15 mouse cellular contexts compared by ENCODE assay signal in the genomic region with DNA sequence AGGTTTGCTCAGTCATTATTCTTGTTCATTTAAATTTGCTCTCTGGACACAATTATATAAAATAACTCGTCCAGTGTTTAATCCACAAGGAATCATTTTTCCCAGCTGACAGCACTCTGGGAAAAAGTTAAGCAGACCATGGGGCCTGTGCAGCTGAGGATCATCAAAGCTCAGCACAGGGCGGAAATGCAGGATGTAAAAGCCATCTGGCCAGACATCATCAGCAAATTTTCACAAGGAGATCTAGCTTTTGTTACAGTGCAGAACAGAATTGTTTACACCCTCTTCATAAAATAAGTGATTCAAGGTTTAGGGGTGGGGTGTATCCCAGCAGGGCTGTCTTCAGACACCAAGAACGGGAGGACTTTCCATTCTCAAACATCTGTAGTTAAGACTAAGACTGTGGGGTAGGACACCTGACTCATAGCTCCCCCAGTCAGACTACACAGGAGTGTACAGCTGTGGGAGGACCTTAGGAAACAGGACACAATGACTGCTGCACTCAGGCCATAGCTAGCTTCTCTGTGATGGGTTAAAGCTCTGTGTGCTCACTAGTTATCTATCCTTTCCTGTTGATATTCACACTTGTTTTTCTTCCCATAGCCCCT.
DNase-seq lines count a peak whose midpoint lies in the region; ATAC-seq and TF ChIP-seq lines count a peak whose summit lies in the region.
"Had no signal": no experiment of that assay in that cellular context is flagged by ENCODE, and none has a peak within 500 bp of the region (broad histone marks: within the 10 kb centered on the region; RNA-seq: fewer than 3 reads in every experiment).

No protein-coding gene starts in this region.

- H3K36me3 ChIP-seq in intestine, embryonic 14.5 days (ENCODE audit: control insufficient read depth, insufficient read depth, low read length): no peaks in the 10 kb centered on the region
- H3K36me3 ChIP-seq in intestine, postnatal 0 days (ENCODE audit: control insufficient read depth, insufficient read depth): no peaks in the 10 kb centered on the region
- no peaks in the 10 kb centered on the region for H3K36me3 ChIP-seq in lung, postnatal 0 days (ENCODE audit: insufficient read depth, low read length)
- no peaks in the 10 kb centered on the region for H3K36me3 ChIP-seq in stomach, postnatal 0 days (ENCODE audit: control insufficient read depth, insufficient read depth, low read length)
- H3K36me3 ChIP-seq: forebrain, embryonic 12.5 days; heart, embryonic 10.5 days; hindbrain, embryonic 13.5 days had no signal

- H3K9me3 ChIP-seq in intestine, embryonic 14.5 days (ENCODE audit: control insufficient read depth, low read length): no peaks in the 10 kb centered on the region
- no peaks in the 10 kb centered on the region for H3K9me3 ChIP-seq in intestine, postnatal 0 days (ENCODE audit: control insufficient read depth)
- no peaks in the 10 kb centered on the region for H3K9me3 ChIP-seq in lung, postnatal 0 days (ENCODE audit: low read length)
- H3K9me3 ChIP-seq in stomach, postnatal 0 days (ENCODE audit: control insufficient read depth, low read length): no peaks in the 10 kb centered on the region
- H3K9me3 ChIP-seq: heart, embryonic 10.5 days had no signal

- TF ChIP-seq EP300 in lung, postnatal 0 days (IDR thresholded peaks at IDR 0.05): no peak
- TF ChIP-seq EP300 in stomach, postnatal 0 days (optimal IDR thresholded peaks at IDR 0.05): no peak

- no peaks in the 10 kb centered on the region for H3K27me3 ChIP-seq in intestine, embryonic 14.5 days (replicated peaks; ENCODE audit: control insufficient read depth, insufficient read depth, low read length)
- H3K27me3 ChIP-seq in intestine, postnatal 0 days (replicated peaks; ENCODE audit: control insufficient read depth, insufficient read depth, low read length): no peaks in the 10 kb centered on the region
- H3K27me3 ChIP-seq in lung, postnatal 0 days (replicated peaks; ENCODE audit: insufficient read depth, low read length): no peaks in the 10 kb centered on the region
- no peaks in the 10 kb centered on the region for H3K27me3 ChIP-seq in stomach, postnatal 0 days (ENCODE audit: control insufficient read depth, insufficient read depth, low read length)
- H3K27me3 ChIP-seq: forebrain, embryonic 12.5 days; hindbrain, embryonic 13.5 days had no signal

- ATAC-seq in intestine, embryonic 14.5 days (replicated peaks; ENCODE audit: low FRiP score, low TSS enrichment, low read depth): peak; percentile 87
- no peak for ATAC-seq in intestine, postnatal 0 days
- ATAC-seq in lung, postnatal 0 days: peak; percentile 17; the same call in 1 of the 2 replicates
- ATAC-seq in stomach, postnatal 0 days (ENCODE audit: low FRiP score, low TSS enrichment): peak; percentile 74

- WGBS in intestine, embryonic 14.5 days: 31% methylated on average over 3 of the region's 3 CpGs
- WGBS in intestine, postnatal 0 days: 52% methylated on average over 3 of the region's 3 CpGs
- 50% methylated on average over 3 of the region's 3 CpGs for WGBS in lung, postnatal 0 days
- 67% methylated on average over 3 of the region's 3 CpGs for WGBS in lung, adult 2 months
- 32% methylated on average over 3 of the region's 3 CpGs for WGBS in stomach, postnatal 0 days

- H3K4me2 ChIP-seq in intestine, embryonic 14.5 days (ENCODE audit: low read length): no peak overlapping the region
- H3K4me2 ChIP-seq in intestine, postnatal 0 days (replicated peaks; ENCODE audit: low read depth): no peak overlapping the region
- H3K4me2 ChIP-seq in lung, postnatal 0 days (replicated peaks; ENCODE audit: low read depth, low read length): no peak overlapping the region
- no peak overlapping the region for H3K4me2 ChIP-seq in stomach, postnatal 0 days (replicated peaks; ENCODE audit: low read depth)
- H3K4me2 ChIP-seq: forebrain, embryonic 12.5 days; hindbrain, embryonic 13.5 days had no signal

- peaks cover 3% of the 10 kb centered on the region; the same call in 1 of the 2 replicates for H3K4me1 ChIP-seq in intestine, embryonic 14.5 days (replicated peaks; ENCODE audit: control insufficient read depth, insufficient read depth, low read length)
- no peaks in the 10 kb centered on the region for H3K4me1 ChIP-seq in intestine, postnatal 0 days (replicated peaks; ENCODE audit: control insufficient read depth, insufficient read depth, low read length)
- H3K4me1 ChIP-seq in lung, postnatal 0 days (ENCODE audit: insufficient read depth, low read depth, low read length): no peaks in the 10 kb centered on the region
- H3K4me1 ChIP-seq in lung, adult 2 months (ENCODE audit: control insufficient read depth, insufficient read depth, low read length): no peaks in the 10 kb centered on the region; the same call in 1 of the 2 replicates
- no peaks in the 10 kb centered on the region for H3K4me1 ChIP-seq in stomach, postnatal 0 days (replicated peaks; ENCODE audit: control insufficient read depth, insufficient read depth)
- H3K4me1 ChIP-seq: forebrain, embryonic 12.5 days; heart, embryonic 10.5 days; hindbrain, embryonic 13.5 days had no signal

- no peak for TF ChIP-seq CTCF in intestine, postnatal 0 days (IDR thresholded peaks at IDR 0.05; ENCODE audit: low read depth)
- no peak for TF ChIP-seq CTCF in lung, postnatal 0 days (IDR thresholded peaks at IDR 0.05)
- no peak for TF ChIP-seq CTCF in lung, adult 2 months (IDR thresholded peaks at IDR 0.05; ENCODE audit: insufficient read depth, low read length)
- TF ChIP-seq CTCF in stomach, postnatal 0 days (IDR thresholded peaks at IDR 0.05; ENCODE audit: low read depth): no peak

- no peak overlapping the region for H3K9ac ChIP-seq in intestine, embryonic 14.5 days (ENCODE audit: low read length)
- H3K9ac ChIP-seq in intestine, postnatal 0 days (ENCODE audit: low read depth, low read length): no peak overlapping the region
- no peak overlapping the region for H3K9ac ChIP-seq in lung, postnatal 0 days (replicated peaks; ENCODE audit: low read depth)
- H3K9ac ChIP-seq in stomach, postnatal 0 days (ENCODE audit: low read length): no peak overlapping the region
- H3K9ac ChIP-seq: forebrain, embryonic 12.5 days; hindbrain, embryonic 13.5 days had no signal

- no peak for TF ChIP-seq POLR2A in lung, adult 2 months (IDR thresholded peaks at IDR 0.05; ENCODE audit: borderline replicate concordance, extremely low read depth, low read depth, low read length)

- no peak overlapping the region for H3K4me3 ChIP-seq in intestine, embryonic 14.5 days (ENCODE audit: low read depth, low read length)
- H3K4me3 ChIP-seq in intestine, postnatal 0 days (ENCODE audit: low read depth, low read length): no peak overlapping the region
- no peak overlapping the region for H3K4me3 ChIP-seq in lung, postnatal 0 days (ENCODE audit: low read depth, low read length)
- H3K4me3 ChIP-seq in lung, adult 2 months (replicated peaks; ENCODE audit: extremely low read depth, low read depth, low read length): no peak overlapping the region
- no peak overlapping the region for H3K4me3 ChIP-seq in stomach, postnatal 0 days (ENCODE audit: low read depth, low read length)
- H3K4me3 ChIP-seq: forebrain, embryonic 12.5 days; heart, embryonic 10.5 days; hindbrain, embryonic 13.5 days had no signal

- peak; percentile 68 for DNase-seq in intestine, embryonic 14.5 days (ENCODE audit: low spot score)
- DNase-seq in lung, postnatal 0 days (ENCODE audit: low spot score): no peak
- DNase-seq in lung, adult 2 months: no peak
- DNase-seq in kidney, postnatal 4 days: peak; percentile 45 to 65
- DNase-seq in stomach, postnatal 0 days (ENCODE audit: low spot score): no peak
- no peak for DNase-seq in cerebellum, adult 9-11 months
- DNase-seq: adrenal gland, postnatal 10 days; cerebellum, adult 18-20 months; layer of hippocampus, postnatal 36 days; left cerebral cortex, postnatal 4 days; thymus, postnatal 14 days had no signal

- H3K27ac ChIP-seq in intestine, embryonic 14.5 days (ENCODE audit: low read depth): peak overlapping the region; percentile 69
- no peak overlapping the region for H3K27ac ChIP-seq in intestine, postnatal 0 days (ENCODE audit: low read depth, low read length)
- no peak overlapping the region for H3K27ac ChIP-seq in lung, postnatal 0 days (ENCODE audit: low read length)
- H3K27ac ChIP-seq in stomach, postnatal 0 days (replicated peaks): peak overlapping the region; percentile 53
- H3K27ac ChIP-seq: forebrain, embryonic 12.5 days; heart, embryonic 10.5 days; hindbrain, embryonic 13.5 days had no signal

Comparison
In these comparisons a context has a peak if more than half of its experiments do, and no peak if none do; other contexts are left out.
1. H3K27ac ChIP-seq: peak in intestine, embryonic 14.5 days (single experiment) and stomach, postnatal 0 days (single experiment); none in intestine, postnatal 0 days (single experiment) and lung, postnatal 0 days (single experiment).
2. DNase-seq: peak in intestine, embryonic 14.5 days (single experiment) and kidney, postnatal 4 days (2 of 2); none in lung, postnatal 0 days (single experiment), lung, adult 2 months (single experiment), stomach, postnatal 0 days (single experiment) and cerebellum, adult 9-11 months (single experiment).